Mouse (Mus musculus): ENCODE data around the gene Pklr. TPM values are rescaled to one million over a fixed set of nuclear protein-coding genes. Genes with fewer than 3 reads are reported as not detected.

Pklr gene
- polyA plus RNA-seq, 1 experiment from 2014 or later = 0.05 TPM

- no peak for ATAC-seq (replicated peaks)
- Histone ChIP-seq H3K4me3 (no peak overlapping the region), H3K9me3 (no peaks in the 10 kb centered on the region), H3K9ac (no peak overlapping the region), H3K27me3 (replicated peaks) (no peaks in the 10 kb centered on the region), H3K4me2 (no peak overlapping the region), H3K27ac (no peak overlapping the region), H3K4me1 (peaks cover 25% of the 10 kb centered on the region), H3K36me3 (replicated peaks) (peaks cover 3% of the 10 kb centered on the region; the same call in 1 of the 2 replicates)
- WGBS = 29% methylated on average over 23 of the region's 23 CpGs
These were observed 51.3 kb downstream of the Pklr start for GRCm38 (mm10) chr3:89187197-89187596.

- H3K4me2 ChIP-seq = no peak overlapping the region
- no peak for ATAC-seq (replicated peaks)
- peaks cover 3% of the 10 kb centered on the region; the same call in 1 of the 2 replicates for H3K36me3 ChIP-seq (replicated peaks)
- WGBS = 66% methylated on average over 18 of the region's 18 CpGs
- no peak overlapping the region for H3K9ac ChIP-seq
- H3K27ac ChIP-seq = no peak overlapping the region
- peaks cover 23% of the 10 kb centered on the region for H3K4me1 ChIP-seq
- no peaks in the 10 kb centered on the region for H3K27me3 ChIP-seq (replicated peaks)
- no peak overlapping the region for H3K4me3 ChIP-seq
- no peaks in the 10 kb centered on the region for H3K9me3 ChIP-seq
These were observed 51.9 kb downstream of the Pklr start for GRCm38 (mm10) chr3:89187690-89188477.

GRCm38 (mm10) chr3:89188478-89188875 lies 52.5 kb downstream of the Pklr start:
- ATAC-seq (replicated peaks) = no peak

GRCm38 (mm10) chr3:89190436-89190835 lies 54.5 kb downstream of the Pklr start:
- ATAC-seq (replicated peaks) = no peak
- Histone ChIP-seq H3K4me3 (no peak overlapping the region), H3K36me3 (replicated peaks) (peaks cover 3% of the 10 kb centered on the region; the same call in 1 of the 2 replicates), H3K4me2 (no peak overlapping the region), H3K27me3 (replicated peaks) (no peaks in the 10 kb centered on the region), H3K4me1 (0 out of 2 replicates have a peak, but pooled peaks cover 3% of the 10 kb centered on the region), H3K9me3 (no peaks in the 10 kb centered on the region), H3K27ac (no peak overlapping the region), H3K9ac (no peak overlapping the region)
- WGBS = 86% methylated on average over 8 of the region's 8 CpGs

More at GRCm38 (mm10) chr3:89188478-89188875, 52.5 kb downstream of the Pklr start:
- Histone ChIP-seq H3K4me1 (peaks cover 21% of the 10 kb centered on the region), H3K4me2 (no peak overlapping the region), H3K4me3 (no peak overlapping the region), H3K9me3 (no peaks in the 10 kb centered on the region), H3K9ac (no peak overlapping the region), H3K27me3 (replicated peaks) (no peaks in the 10 kb centered on the region), H3K36me3 (replicated peaks) (peaks cover 3% of the 10 kb centered on the region; the same call in 1 of the 2 replicates), H3K27ac (no peak overlapping the region)
- 71% methylated on average over 12 of the region's 12 CpGs for WGBS

- ATAC-seq (replicated peaks) = no peak
- Histone ChIP-seq H3K36me3 (replicated peaks) (0 out of 2 replicates have a peak, but pooled peaks cover 3% of the 10 kb centered on the region), H3K9ac (no peak overlapping the region), H3K9me3 (no peaks in the 10 kb centered on the region), H3K4me3 (no peak overlapping the region), H3K27me3 (replicated peaks) (no peaks in the 10 kb centered on the region), H3K4me2 (no peak overlapping the region), H3K27ac (no peak overlapping the region), H3K4me1 (peaks cover 10% of the 10 kb centered on the region)
- WGBS = 82% methylated on average over 1 of the region's 1 CpGs
These were observed 57.4 kb downstream of the Pklr start for GRCm38 (mm10) chr3:89193351-89193750.

- H3K9ac ChIP-seq = no peak overlapping the region
- H3K27ac ChIP-seq = no peak overlapping the region
- H3K4me3 ChIP-seq = no peak overlapping the region
- H3K4me2 ChIP-seq = no peak overlapping the region
- no peak for ATAC-seq (replicated peaks)
- peaks cover 10% of the 10 kb centered on the region for H3K4me1 ChIP-seq
- 0 out of 2 replicates have a peak, but pooled peaks cover 1% of the 10 kb centered on the region for H3K36me3 ChIP-seq (replicated peaks)
- H3K9me3 ChIP-seq = no peaks in the 10 kb centered on the region
- no peaks in the 10 kb centered on the region for H3K27me3 ChIP-seq (replicated peaks)
- 93% methylated on average over 2 of the region's 2 CpGs for WGBS
These were observed 57.9 kb downstream of the Pklr start for GRCm38 (mm10) chr3:89193853-89194252.

Other genes starting within 250 kb of the Pklr start
- gene Msto1, start 222.1 kb upstream of the Pklr start, polyA plus RNA-seq (2015; fragmentation: Nextera tagmentation; extraction: Ambion mirVana) = 49.5 and 52.2 TPM in 2 replicates
- gene Ash1l, start 185.5 kb upstream of the Pklr start, polyA plus RNA-seq (2015; fragmentation: Nextera tagmentation; extraction: Ambion mirVana) = 21.1 and 22.0 TPM in 2 replicates
- gene Dap3, start 185.0 kb upstream of the Pklr start, polyA plus RNA-seq (2015; fragmentation: Nextera tagmentation; extraction: Ambion mirVana) = 123 and 126 TPM in 2 replicates
- gene Rusc1, start 42.8 kb upstream of the Pklr start, polyA plus RNA-seq (2015; fragmentation: Nextera tagmentation; extraction: Ambion mirVana) = 111 and 113 TPM in 2 replicates
- gene Gm43738, start 35.0 kb upstream of the Pklr start, polyA plus RNA-seq (2015; fragmentation: Nextera tagmentation; extraction: Ambion mirVana) = 0.11 TPM in 1 of 2 replicates, not detected in the other
- 461 and 488 TPM in 2 replicates for gene Fdps, start 34.2 kb upstream of the Pklr start, polyA plus RNA-seq (2015; fragmentation: Nextera tagmentation; extraction: Ambion mirVana)
- gene Hcn3, start 24.1 kb downstream of the Pklr start, polyA plus RNA-seq (2015; fragmentation: Nextera tagmentation; extraction: Ambion mirVana) = 59.6 and 59.8 TPM in 2 replicates
- gene Clk2, start 28.7 kb downstream of the Pklr start, polyA plus RNA-seq (2015; fragmentation: Nextera tagmentation; extraction: Ambion mirVana) = 22.4 and 26.7 TPM in 2 replicates
- gene Scamp3, start 41.3 kb downstream of the Pklr start, polyA plus RNA-seq (2015; fragmentation: Nextera tagmentation; extraction: Ambion mirVana) = 144 and 146 TPM in 2 replicates
- 33.5 and 37.5 TPM in 2 replicates for gene Fam189b, start 47.0 kb downstream of the Pklr start, polyA plus RNA-seq (2015; fragmentation: Nextera tagmentation; extraction: Ambion mirVana)
- gene Gba, start 66.8 kb downstream of the Pklr start, polyA plus RNA-seq (2015; fragmentation: Nextera tagmentation; extraction: Ambion mirVana) = 50.3 and 51.0 TPM in 2 replicates
- 58.7 and 58.8 TPM in 2 replicates for gene Thbs3, start 79.0 kb downstream of the Pklr start, polyA plus RNA-seq (2015; fragmentation: Nextera tagmentation; extraction: Ambion mirVana)
- 159 and 161 TPM in 2 replicates for gene Mtx1, start 90.9 kb downstream of the Pklr start, polyA plus RNA-seq (2015; fragmentation: Nextera tagmentation; extraction: Ambion mirVana)
- gene Muc1, start 92.9 kb downstream of the Pklr start, polyA plus RNA-seq (2015; fragmentation: Nextera tagmentation; extraction: Ambion mirVana) = 0.93 and 1.3 TPM in 2 replicates
- 177 and 185 TPM in 2 replicates for gene Krtcap2, start 109.8 kb downstream of the Pklr start, polyA plus RNA-seq (2015; fragmentation: Nextera tagmentation; extraction: Ambion mirVana)
- gene Trim46, start 110.2 kb downstream of the Pklr start, polyA plus RNA-seq (2015; fragmentation: Nextera tagmentation; extraction: Ambion mirVana) = 95.9 and 97.9 TPM in 2 replicates
- 65.8 and 69.1 TPM in 2 replicates for gene Dpm3, start 123.2 kb downstream of the Pklr start, polyA plus RNA-seq (2015; fragmentation: Nextera tagmentation; extraction: Ambion mirVana)
- gene Slc50a1, start 134.4 kb downstream of the Pklr start, polyA plus RNA-seq (2015; fragmentation: Nextera tagmentation; extraction: Ambion mirVana) = 31.4 and 37.5 TPM in 2 replicates
- gene Efna1, start 145.0 kb downstream of the Pklr start, polyA plus RNA-seq (2015; fragmentation: Nextera tagmentation; extraction: Ambion mirVana) = 8.0 and 10.2 TPM in 2 replicates
- gene Efna3, start 186.8 kb downstream of the Pklr start, polyA plus RNA-seq (2015; fragmentation: Nextera tagmentation; extraction: Ambion mirVana) = 40.5 and 43.0 TPM in 2 replicates
- 4.3 and 5.8 TPM in 2 replicates for gene Efna4, start 201.9 kb downstream of the Pklr start, polyA plus RNA-seq (2015; fragmentation: Nextera tagmentation; extraction: Ambion mirVana)
- gene Adam15, start 213.9 kb downstream of the Pklr start, polyA plus RNA-seq (2015; fragmentation: Nextera tagmentation; extraction: Ambion mirVana) = 59.5 and 62.2 TPM in 2 replicates
- 0.14 and 0.17 TPM in 2 replicates for gene Dcst2, start 225.8 kb downstream of the Pklr start, polyA plus RNA-seq (2015; fragmentation: Nextera tagmentation; extraction: Ambion mirVana)
- 0.89 and 0.99 TPM in 2 replicates for gene Dcst1, start 229.1 kb downstream of the Pklr start, polyA plus RNA-seq (2015; fragmentation: Nextera tagmentation; extraction: Ambion mirVana)